Mouse (Mus musculus) adrenal gland, postnatal 36 days (tissue): ENCODE measurements at regions not wholly inside any gene's neighbourhood (a gene's known extent, or its start where the extent isn't known, plus 50 kb on each side); places are given as distances from the start of the nearest gene placed in this dataset.
A peak's percentile ranks its signal among the peaks of the same experiment; 100 is the strongest.
"Not testable (repeated sequence)": the region's sequence is repeated elsewhere in the genome, so short reads cannot be mapped to it uniquely, and the experiment has no call there.

ENCODE experiments used
- DNase-seq, 2 experiments: peaks; one replicate each; pipeline ENCODE4 v3.0.0; 2021; ENCODE audit warnings: mixed read lengths in 1 of 2

DNA sequence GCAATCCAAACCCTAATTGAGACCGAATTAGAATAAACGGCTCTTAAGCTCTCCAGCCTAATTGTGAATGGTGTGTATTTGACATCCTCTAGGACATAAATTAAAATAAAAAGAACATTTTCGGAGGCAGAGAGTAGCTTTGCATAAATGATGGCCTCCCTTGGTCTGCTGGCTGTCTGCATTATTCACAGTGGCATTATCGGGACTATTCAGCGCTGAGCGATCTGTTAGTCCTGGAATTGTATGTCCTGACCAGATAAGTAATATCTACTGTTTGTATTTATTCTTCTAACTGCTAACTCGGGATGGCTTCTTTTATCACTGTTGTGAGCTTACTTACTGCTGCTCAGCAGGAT is 299.6 kb downstream of the Chl1 start:
- DNase-seq = no peak

DNA sequence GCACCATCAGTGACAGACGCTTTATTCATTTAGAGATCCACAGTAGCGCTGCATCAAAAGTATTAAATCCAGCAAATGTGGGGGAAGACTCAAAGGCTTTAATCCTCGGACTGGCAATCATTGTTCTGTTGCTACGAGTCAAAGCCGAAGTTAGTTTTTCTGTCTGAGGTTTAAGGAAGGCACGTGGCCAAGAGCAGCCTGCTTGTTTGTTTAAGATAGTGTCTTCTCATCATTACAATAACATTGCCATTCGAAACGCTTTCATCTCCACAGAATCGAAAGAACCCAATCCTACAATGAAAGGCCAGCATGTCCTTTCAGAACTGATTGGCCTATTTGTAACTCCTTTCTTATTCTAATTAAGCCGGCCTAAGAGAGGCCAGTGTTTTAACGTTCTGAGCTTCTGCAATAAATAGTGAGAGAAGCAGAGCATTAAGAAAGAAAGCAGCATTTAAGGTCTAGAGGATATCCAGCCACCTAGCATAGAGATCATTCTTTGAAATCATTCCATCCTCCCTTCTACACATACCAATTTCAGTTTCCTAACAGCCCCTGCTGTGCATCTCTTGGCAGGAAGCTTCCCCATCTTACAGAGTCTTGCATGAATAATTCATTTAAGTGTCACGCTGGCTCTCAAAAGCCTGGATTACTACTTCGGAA is 300.1 kb downstream of the Chl1 start:
- no peak for DNase-seq

DNA sequence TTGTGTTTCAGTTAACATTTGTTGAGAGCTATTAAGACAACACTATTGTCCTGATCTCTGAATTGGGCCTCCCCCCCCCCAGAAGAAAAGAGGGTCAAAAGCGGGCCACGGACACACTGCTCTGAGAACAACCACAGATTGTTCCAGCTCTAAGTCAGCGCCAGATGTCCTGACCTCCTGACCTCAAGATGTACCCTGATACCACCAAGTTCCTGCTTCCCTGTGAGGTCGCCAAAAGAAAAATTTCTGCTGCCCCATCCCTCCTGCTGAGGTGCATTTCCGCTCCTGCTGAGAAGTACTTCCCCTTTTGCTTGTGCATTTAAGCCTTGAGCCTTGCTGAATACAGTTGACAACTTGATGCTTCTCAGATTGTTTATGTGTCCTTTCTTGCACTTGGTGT is 306.0 kb downstream of the Chl1 start:
- not testable (repeated sequence) for DNase-seq

DNA sequence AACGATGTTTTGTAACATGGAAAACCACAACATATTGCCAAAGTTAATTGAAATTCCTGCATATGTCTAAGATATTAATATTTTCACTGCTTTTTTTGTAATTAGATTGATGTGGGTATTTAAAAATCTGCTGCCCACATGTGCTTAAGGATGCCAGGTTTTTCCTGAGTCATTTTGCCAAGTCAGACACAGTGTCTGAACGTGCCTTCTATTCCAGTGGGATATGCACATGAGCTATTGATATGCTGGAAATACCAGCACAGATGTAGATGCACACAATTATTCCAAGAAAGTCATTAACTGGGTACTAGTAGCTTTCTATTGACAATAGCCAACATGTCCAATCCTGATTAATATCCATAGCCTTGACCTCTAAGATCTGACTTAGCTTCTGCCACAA is 315.7 kb downstream of the Chl1 start:
- DNase-seq = no peak

DNA sequence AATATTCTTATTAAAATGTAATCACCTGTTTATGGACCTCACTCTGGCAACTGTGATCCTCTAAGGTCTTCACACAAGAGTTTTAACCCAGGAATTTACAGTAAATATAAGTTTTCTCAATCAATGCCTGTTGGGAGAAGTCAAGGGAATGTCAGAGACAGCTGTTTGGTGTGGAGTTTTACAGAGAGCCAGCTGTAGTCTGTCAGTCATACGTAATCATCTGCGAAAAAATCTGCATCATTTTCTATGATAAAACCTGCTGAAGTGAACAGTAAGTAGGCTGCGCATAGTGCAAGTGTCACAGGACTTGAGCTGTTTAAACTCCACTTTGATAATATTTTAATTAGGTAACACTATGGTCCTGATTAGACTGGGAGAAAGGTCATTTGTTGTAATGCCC is 317.2 kb downstream of the Chl1 start:
- no peak for DNase-seq

DNA sequence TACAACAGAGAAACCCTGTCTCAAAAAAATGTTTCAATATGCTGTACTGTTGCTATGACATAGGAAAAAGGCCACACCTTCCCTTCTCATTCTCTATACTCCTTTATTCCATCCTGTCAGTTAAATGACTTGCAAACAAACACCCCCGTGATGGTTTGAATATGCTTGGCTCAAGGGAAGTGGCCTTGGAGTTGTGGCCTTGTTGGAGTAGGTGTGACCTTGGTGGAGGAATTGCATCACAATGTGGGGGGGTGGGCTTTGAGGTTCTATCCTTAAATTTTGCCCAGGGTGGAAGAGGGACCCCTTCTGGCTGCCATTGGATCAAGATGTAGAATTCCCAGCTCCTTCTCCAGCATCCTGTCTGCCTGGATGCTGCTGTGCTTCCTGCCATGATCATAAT is 318.5 kb downstream of the Chl1 start:
- no peak for DNase-seq

DNA sequence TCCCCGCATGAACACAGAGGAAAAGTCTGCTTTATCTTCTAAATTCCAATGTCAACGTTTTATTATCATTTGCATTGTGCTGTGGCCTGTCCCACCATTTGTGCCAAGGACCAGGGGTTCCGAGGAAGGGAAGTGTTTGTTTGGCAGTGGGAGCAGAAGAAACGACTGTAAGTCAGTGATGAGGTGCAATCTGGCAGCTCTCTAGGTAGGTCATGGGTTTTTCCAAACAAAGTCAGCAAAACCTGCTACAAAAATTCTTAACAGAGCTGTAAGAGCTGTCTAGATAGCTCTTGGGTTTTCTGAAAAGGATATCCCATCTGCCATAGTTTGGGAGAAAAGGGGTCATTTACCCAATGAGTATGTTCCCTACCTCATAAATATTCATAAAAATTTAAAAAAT is 321.9 kb downstream of the Chl1 start:
- no peak for DNase-seq

DNA sequence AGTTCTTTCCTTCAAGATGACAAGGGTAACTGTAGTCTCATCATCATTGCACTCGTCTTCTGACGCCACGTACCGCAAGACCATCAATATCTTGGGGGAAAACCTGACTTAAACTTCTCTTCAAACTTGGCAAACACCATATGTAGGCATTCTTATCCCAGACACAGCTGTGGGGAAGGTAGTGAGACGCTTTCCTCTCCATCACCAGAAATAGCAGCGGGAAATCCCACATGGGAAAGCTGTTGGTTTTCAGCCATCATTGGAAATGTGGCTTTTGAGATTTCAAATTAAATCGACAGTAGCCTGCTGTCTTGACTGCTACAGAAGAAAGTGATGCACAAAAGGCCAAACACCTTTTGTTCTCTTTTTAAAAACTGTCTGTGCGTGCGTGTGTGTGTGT is 322.4 kb downstream of the Chl1 start:
- no peak for DNase-seq

DNA sequence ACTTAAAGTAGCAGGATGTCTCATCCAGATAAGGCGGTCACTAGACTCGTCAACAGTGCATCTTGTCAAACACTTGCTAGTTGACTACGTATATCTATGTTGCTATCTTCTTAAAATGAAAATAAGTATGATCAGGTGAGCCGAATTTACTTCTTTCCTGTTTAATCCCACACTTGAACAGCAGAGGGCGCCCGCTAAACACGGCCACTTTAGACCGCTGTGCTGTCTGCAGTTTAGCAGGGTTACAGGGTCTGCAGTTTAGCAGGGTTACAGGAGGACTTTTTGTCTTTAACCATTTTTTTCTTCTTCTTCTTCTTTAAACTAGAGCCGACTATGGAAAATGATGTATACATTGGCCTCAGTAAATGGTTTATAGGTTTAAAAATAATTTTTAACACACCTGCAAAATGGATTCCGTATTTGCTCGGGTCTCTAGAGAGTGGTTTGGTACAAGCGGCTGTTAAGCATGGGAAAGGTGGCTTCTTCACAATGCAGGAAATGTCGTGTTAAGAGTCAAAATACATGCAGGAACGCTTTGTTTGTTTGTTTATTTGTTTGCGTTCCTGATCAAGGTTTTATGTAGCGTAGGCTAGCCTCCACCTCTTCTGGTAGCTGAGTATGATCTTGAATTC is 323.2 kb downstream of the Chl1 start:
- DNase-seq = peak; percentile 50 to 66

DNA sequence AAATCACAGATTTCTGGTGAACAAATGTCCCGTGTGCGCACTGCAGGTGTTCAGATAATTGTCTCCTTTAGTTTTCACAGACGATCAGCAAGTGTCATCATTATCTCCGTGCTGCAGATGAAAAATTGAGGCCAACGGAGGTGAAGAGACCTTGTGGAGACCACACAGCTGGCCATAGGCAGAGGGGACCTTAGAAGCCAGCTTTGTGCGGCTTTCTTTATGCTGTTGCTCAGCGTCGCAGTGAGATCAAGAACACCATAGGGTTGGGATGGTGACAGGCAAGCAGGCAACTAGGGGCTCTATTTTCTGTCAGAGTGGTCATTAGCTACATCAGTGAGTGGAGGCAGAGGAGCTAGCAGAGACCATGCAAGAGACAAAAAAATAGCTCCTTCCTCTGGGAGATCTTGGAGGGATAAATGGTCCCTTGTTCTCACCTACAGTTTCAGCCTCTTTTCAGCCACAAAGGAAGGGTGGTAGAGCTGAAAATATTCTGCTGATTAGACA is 324.4 kb downstream of the Chl1 start:
- DNase-seq = no peak

DNA sequence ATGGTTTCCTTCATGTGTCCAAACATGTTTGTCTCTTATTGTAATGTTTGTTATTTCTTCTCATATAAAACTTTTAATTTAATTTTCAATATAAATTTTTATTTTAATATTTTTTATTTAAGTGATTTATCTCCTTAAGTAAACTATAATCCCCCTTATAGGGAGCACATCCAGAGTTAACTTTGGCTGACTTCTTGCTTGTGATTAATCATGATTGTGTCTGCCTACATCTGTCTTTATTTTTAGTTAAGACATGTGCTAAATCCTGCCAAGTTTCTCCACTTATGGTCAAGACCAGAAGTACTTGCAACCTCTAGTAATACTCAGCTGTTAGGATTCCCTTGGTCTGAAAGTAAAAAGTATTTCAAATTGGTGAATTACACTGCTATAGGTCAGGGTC is 349.4 kb downstream of the Chl1 start:
- DNase-seq = no peak

DNA sequence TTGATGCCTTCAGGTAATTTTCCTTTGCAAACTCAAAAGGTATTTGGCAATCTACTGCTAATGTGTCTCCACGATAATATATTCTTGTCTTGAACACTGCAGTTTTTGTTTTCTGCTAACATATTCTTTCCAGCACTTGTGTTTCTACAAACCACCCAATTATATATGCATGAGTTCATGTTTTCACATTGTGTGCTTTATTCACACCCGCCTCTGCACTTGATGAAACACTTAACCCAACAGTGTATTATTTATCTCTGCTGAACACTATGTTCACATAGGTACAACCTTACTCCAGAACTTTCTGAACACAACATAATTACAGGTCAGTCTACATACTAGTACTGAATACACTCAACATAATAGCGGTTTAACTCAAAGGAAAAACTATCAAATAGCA is 383.1 kb downstream of the Chl1 start:
- no peak for DNase-seq

DNA sequence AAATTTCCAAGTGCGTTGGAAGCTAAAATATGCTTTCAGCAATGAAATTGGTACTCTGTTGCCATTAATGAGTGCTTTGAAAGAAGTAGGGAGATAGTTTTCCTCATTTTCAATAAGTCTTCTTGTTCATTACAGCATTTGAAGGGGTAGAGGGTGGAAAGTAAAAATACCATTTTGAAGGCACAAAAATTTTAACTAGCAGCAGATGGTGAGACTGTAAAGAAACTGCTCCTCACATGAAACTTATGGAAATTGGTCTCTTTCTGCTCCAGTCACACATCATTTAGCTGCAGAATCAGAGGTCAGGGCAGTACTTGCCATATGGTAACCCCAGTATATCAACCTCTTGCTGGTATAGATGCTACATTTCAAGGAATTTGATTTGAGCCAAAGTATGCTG is 414.1 kb downstream of the Chl1 start:
- DNase-seq = no peak

DNA sequence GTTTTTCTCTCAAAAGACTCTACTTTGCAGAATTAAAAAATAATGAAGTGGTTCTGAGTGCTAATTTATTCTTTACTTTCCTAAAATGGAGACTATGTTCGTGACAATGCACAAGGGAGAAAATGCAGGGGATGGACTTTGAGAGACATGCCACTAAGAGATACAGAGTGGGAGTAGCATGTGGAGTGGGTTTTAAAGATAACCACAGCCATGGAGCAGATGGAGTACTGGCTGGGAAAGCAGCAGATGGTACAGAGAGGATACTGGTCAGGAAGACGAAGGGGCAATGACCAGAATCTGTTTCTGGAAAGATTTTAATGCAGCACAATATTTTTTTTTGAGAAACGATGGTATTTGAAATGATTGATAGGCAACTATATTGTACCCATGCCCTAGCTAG is 416.7 kb downstream of the Chl1 start:
- no peak for DNase-seq

DNA sequence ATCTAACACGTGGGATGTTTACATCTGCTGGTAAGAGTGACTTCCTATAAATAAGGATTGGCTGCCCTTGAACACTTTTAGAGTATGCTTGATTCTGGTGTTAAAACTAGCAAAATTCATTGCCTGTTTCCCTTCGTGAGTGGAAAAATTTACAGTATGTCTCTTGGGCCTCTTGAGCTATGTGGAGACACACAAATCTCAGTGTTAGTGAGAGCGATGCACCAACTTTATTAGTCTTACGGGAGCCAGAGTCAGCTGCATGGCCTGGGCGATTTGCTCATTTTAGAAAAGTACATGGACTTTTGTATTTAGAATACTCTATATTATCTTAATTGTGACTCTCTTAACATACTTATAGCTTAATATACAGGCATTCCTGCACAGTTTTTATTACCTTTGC is 430.0 kb downstream of the Chl1 start:
- DNase-seq = no peak

DNA sequence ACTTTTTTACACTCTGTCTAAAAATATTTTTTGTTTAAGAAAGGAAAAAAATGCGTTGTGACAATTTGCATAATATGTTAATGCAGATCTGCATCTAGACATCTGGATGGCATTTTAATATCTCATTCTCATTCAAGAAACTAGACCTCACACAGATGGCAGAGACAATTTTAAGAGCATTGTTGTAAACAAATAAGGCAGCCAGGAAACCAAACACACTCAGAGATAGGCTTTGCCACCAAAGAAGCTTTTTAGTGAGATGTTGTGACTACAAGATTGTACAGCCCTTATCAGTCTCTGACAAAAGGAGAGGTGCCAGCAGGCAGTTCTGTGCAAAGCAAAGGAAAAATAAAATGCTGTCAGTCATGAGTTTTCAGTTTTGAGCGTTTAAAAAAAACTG is 434.0 kb downstream of the Chl1 start:
- no peak for DNase-seq

DNA sequence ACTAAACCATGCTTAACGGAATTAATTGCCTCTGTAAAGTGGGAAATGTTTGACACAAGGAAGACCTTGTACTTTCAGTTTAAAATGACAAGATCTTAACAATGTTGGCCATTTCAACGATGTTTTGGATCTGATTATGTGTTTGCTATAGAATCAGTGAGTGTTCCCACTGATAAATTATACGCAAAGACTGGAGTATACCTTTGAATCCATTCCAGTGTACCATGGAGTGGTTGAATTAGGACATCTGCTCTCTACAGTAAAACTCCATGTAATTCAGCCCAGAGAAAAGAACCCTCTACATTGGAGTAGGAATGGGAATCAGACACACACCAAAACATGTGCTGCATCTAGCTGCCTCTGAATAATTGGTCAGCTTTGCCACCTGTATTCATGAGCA is 437.1 kb downstream of the Chl1 start:
- no peak for DNase-seq

DNA sequence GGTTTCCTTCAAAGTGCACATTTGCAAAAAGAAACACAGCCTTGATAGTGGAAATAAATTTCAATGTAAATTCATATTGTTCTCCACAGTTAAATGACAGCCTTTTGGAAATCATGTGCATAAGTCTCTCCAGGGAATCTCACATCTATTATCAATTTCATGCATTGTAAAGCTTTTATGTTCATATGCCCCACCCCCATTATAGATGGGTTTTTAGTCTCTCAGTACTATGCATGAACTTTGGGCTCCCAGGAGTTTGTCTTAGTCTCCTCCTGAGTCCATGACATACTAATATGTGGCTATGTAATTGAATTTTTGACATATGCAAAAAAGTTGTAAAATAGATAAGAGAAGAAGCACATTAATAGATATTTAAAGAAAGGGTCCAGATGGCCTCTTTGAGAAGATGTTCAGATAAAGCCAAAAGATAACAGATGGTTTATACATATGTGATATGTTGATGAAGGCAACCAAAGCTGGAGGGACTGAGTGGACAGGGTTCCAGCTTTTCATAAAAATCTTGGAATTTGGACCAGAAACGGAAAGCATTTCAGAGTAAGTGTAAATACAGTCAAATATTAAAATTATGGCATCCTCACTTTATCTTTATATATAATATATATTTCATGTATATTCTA is 442.9 kb downstream of the Chl1 start:
- DNase-seq = no peak

DNA sequence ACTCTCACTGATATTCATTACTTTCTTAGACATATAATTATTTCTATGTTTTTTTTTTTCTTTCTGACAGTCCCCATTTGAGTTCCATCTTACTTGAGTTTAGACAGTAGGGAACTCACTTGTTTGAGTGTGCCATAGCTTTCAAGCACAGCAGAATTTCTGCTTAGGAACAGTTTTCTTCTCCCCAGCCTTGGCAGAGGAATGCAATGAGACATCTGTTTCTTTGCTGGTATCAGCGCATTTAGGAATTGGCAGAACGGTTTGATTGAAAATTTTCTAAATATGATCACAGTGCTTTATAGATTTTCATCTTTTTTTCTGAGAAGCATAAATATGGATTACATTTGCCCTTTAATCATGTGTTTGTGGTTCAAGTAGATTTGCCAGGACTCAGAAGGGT is 448.6 kb downstream of the Chl1 start:
- DNase-seq = no peak

DNA sequence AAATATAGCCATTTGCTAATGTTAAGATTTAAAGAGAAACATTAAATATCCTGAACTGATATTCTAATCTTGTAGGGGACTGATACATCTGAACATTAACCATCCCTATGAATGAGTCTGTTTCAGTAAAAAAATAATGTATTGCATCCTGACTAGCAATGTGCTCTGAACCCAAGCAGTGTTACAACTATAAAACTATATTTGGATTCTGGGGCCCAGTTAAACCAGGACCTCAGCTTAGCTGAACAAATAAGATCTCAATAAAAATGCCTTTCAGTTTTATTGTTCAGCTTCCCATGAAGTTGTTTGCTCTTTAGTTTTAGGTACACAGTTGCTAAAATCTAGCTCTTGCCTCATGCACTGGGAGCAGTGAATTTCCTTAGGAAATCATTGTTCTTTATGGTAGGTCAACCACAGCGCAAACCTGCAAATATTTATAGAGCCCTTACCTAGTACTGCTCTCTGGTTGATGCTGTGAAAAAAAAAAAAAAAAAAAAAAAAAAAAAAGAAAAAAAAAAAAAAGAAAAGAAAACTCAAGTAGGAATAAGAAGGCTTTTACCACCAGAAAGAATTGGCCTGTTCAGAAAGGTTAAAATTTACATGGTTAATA is 457.5 kb downstream of the Chl1 start:
- DNase-seq = no peak

DNA sequence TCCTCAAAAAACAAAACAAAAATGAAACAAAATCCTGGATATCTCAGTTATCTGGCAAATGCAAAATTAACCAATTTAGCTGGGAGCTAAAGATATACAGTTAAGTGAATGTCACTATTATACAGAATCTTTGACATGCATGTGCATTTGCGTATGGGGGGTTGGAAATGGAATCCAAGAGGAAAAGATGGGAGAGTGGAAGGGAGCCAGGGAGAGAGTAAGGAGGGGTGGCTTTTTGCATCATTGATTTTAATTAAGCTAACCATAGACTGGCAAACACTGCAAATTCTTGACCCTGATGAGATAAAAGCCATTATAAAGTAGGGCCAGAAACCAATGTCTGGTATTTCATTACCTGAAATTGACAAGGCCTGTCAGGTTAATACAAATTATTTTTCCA is 488.8 kb downstream of the Chl1 start:
- DNase-seq = no peak

DNA sequence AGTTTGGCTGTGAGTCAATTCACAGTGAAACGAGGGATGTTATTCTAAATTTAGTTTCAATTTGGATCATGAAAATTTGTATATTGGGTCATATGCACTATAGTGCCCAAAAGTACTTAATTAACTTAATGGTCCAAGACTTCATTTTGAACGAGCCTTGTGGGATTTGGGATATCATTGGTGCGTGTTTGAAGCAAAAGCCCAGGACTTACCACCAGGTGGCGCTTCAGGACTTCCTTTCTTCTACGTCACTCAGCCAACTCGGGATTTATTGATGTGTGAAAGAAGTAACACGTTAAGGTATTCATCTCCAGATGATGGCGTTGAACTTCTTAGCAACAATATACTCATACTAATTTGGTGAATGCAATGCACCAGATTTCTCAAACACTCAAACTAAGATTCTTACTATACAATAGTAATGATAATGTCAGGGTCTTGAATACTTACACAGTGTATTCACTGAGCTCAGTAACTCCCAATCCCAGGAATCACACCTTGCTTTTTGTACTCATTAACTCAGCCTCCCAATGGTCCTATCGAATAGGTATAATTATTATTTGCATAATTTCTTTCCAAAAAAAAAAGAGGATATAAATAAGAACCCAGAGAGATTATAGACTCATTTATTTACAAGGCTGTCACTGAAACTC is 464.0 kb upstream of the Cntn6 start:
- peak; percentile 67 to 68 for DNase-seq

DNA sequence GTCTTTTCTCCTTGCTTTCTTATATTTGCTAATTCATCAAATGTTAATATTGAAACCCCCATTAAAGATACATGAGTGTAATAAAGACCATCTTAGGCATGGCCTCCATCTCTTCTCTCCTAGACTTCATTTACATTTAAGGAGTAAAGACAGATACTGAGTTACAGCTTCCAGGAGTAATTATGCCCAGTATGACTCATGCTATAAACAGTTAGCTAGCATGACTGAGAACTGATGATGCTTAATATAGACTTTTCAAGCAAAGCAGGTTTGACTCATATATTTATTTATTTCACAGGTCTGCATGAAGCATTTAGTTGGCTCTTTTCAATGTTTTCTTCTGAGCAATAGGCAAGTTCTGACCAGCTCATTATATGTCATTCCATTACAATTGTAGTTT is 453.7 kb upstream of the Cntn6 start:
- no peak for DNase-seq
